In the genomic region with DNA sequence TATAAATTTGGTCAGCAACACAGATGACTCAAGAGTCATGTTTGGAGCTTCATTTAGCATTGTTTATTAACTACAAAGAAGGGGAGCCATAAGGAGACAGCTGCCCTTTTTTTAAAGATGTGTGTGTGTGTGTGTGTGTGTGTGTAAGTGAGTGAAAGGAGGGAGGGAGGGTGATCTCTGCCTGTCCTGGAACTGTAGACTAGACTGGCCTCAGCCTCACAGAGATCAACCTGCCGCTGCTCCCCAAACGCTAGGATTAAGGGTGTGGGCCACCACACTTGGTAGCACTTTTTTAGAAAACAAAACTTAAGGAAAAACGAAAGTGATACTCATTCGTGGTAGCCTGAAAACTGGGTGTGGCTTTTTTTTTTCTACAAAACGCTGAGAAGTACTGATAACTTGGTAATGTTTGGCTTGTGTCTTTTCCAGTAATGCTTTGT, we compare ENCODE assay signal across 9 mouse cellular contexts. TPM values are rescaled to one million over a fixed set of nuclear protein-coding genes. Genes with fewer than 3 reads are reported as not detected.
DNase-seq lines count a peak whose midpoint lies in the region; ATAC-seq and TF ChIP-seq lines count a peak whose summit lies in the region.
"Had no signal": no experiment of that assay in that cellular context is flagged by ENCODE, and none has a peak within 500 bp of the region (broad histone marks: within the 10 kb centered on the region; RNA-seq: fewer than 3 reads in every experiment).

No protein-coding gene starts in this region.

- H3K4me3 ChIP-seq in embryonic facial prominence, embryonic 12.5 days = no peak overlapping the region
- peak overlapping the region; percentile 89 for H3K4me3 ChIP-seq in liver, adult 2 months (ENCODE audit: insufficient read depth, low read depth, low read length)
- peak overlapping the region; percentile 55 for H3K4me3 ChIP-seq in small intestine, adult 2 months (ENCODE audit: low read depth, low read length)

- peak; percentile 55 for DNase-seq in cerebellum, adult 9-10 months
- no peak for DNase-seq in cerebellum, adult 8-10 months
- DNase-seq in CD4-positive, CD25-positive, alpha-beta regulatory T cell, adult 2 months (ENCODE audit: low read depth, low spot score) = peak; percentile 71
- peak; percentile 64 to 66 for DNase-seq in heart, postnatal 36 days
- DNase-seq in liver, adult 2 months (ENCODE audit: extremely low read depth, low read depth, low spot score) = peak; percentile 80
- no peak for DNase-seq in left cerebral cortex, adult 18-20 months (ENCODE audit: low spot score in 2 of 2)

- peaks cover 13% of the 10 kb centered on the region for H3K4me1 ChIP-seq in embryonic facial prominence, embryonic 12.5 days
- peaks cover 8% of the 10 kb centered on the region; the same call in 1 of the 2 replicates for H3K4me1 ChIP-seq in liver, adult 2 months (ENCODE audit: control insufficient read depth, insufficient read depth, low read length)
- H3K4me1 ChIP-seq in small intestine, adult 2 months (ENCODE audit: control insufficient read depth, insufficient read depth, insufficient read length, low read length) = peaks cover 3% of the 10 kb centered on the region; the same call in 1 of the 2 replicates

- no peak for TF ChIP-seq POLR2A in liver, adult 2 months (IDR thresholded peaks at IDR 0.05; ENCODE audit: extremely low read depth, insufficient read depth, low read length)
- TF ChIP-seq POLR2A in small intestine, adult 2 months (IDR thresholded peaks at IDR 0.05; ENCODE audit: low read depth, low read length) = peak; percentile 40; the same call in 1 of the 2 replicates

- intact Hi-C loops in heart, postnatal 36 days (cut with DNase I) = loop anchor here (10.0 kb wide), 1 partner anchor 222 kb away; a partner anchor contains a TSS

- H3K9ac ChIP-seq in embryonic facial prominence, embryonic 12.5 days = no peak overlapping the region
- H3K9ac ChIP-seq in liver, adult 2 months (ENCODE audit: low read depth, low read length) = peak overlapping the region; percentile 79

- H3K27me3 ChIP-seq in embryonic facial prominence, embryonic 12.5 days = no peaks in the 10 kb centered on the region
- no peaks in the 10 kb centered on the region for H3K27me3 ChIP-seq in liver, adult 2 months (ENCODE audit: control insufficient read depth, insufficient read depth, low read length)
- H3K27me3 ChIP-seq in small intestine, adult 2 months (ENCODE audit: control insufficient read depth, insufficient read depth, low read length) = no peaks in the 10 kb centered on the region
- H3K27me3 ChIP-seq: Patski had no signal

- WGBS in embryonic facial prominence, embryonic 12.5 days = 68% methylated on average over 5 of the region's 5 CpGs
- 0% methylated on average over 5 of the region's 5 CpGs for WGBS in liver, adult 2 months
- WGBS in small intestine, adult 2 months = 5% methylated on average over 5 of the region's 5 CpGs

- TF ChIP-seq CTCF in liver, adult 2 months (IDR thresholded peaks at IDR 0.05; ENCODE audit: low read depth, low read length) = no peak
- no peak for TF ChIP-seq CTCF in small intestine, adult 2 months (IDR thresholded peaks at IDR 0.05; ENCODE audit: extremely low read depth, insufficient read length, insufficient replicate concordance, low read depth, low read length)

- no peak overlapping the region for H3K27ac ChIP-seq in embryonic facial prominence, embryonic 12.5 days
- peak overlapping the region; percentile 95 for H3K27ac ChIP-seq in liver, adult 2 months (replicated peaks; ENCODE audit: insufficient read depth, low read depth, low read length)
- peak overlapping the region; percentile 77 for H3K27ac ChIP-seq in small intestine, adult 2 months (ENCODE audit: insufficient read depth, low read depth, low read length)

- H3K4me2 ChIP-seq in embryonic facial prominence, embryonic 12.5 days (replicated peaks) = peak overlapping the region; percentile 1; the same call in 1 of the 2 replicates

- no peaks in the 10 kb centered on the region for H3K9me3 ChIP-seq in embryonic facial prominence, embryonic 12.5 days

- ATAC-seq in embryonic facial prominence, embryonic 12.5 days (ENCODE audit: insufficient number of reproducible peaks, insufficient read depth, low FRiP score, low TSS enrichment) = no peak

- peaks cover 16% of the 10 kb centered on the region for H3K36me3 ChIP-seq in embryonic facial prominence, embryonic 12.5 days
- peaks cover 18% of the 10 kb centered on the region for H3K36me3 ChIP-seq in liver, adult 2 months (ENCODE audit: control insufficient read depth, insufficient read depth, low read length)
- H3K36me3 ChIP-seq in small intestine, adult 2 months (ENCODE audit: control insufficient read depth, insufficient read depth, low read length) = peaks cover 15% of the 10 kb centered on the region

- H3K79me2 ChIP-seq in liver, adult 2 months (ENCODE audit: control insufficient read depth, insufficient read depth, low read length) = peaks cover 12% of the 10 kb centered on the region; the same call in 1 of the 2 replicates

RNA-seq across cellular contexts. Expression of a gene that starts 0.9 kb away (rescaled TPM):
- polyA plus RNA-seq in embryonic facial prominence, embryonic 12.5 days (2016; fragmentation: Nextera tagmentation; extraction: Ambion mirVana) = 43.1 and 49.0 TPM in 2 replicates
- 10 to 100 TPM; 87.5 to 87.7 TPM for total RNA-seq in heart, postnatal 36 days (2021)
- 26.4 and 32.6 TPM in 2 replicates for total RNA-seq in liver, adult 2 months (2014; rRNA removed)
- 19.9 and 25.7 TPM in 2 replicates for polyA plus RNA-seq in liver, adult 2 months (2012; rRNA removed)
- 7.5 and 11.9 TPM in 2 replicates for polyA plus RNA-seq in small intestine, adult 2 months (2012; rRNA removed)
- total RNA-seq in left cerebral cortex, adult 18-20 months (2021) = 10 to 100 TPM; 25.2 to 32.5 TPM

RNA-seq across cellular contexts. Expression of a gene that starts 2.0 kb away (rescaled TPM):
- 115 and 124 TPM in 2 replicates for polyA plus RNA-seq in embryonic facial prominence, embryonic 12.5 days (2016; fragmentation: Nextera tagmentation; extraction: Ambion mirVana)
- total RNA-seq in heart, postnatal 36 days (2021) = 10 to 100 TPM; 46.2 to 52.5 TPM
- 110 and 118 TPM in 2 replicates for total RNA-seq in liver, adult 2 months (2014; rRNA removed)
- polyA plus RNA-seq in liver, adult 2 months (2012; rRNA removed) = 82.6 and 90.2 TPM in 2 replicates
- 48.6 and 104 TPM in 2 replicates for polyA plus RNA-seq in small intestine, adult 2 months (2012; rRNA removed)
- total RNA-seq in left cerebral cortex, adult 18-20 months (2021) = 10 to 100 TPM; 44.4 to 44.6 TPM

Comparison
In these comparisons a context has a peak if more than half of its experiments do, and no peak if none do; other contexts are left out.
1. DNase-seq: peak in cerebellum, adult 9-10 months (single experiment), CD4-positive, CD25-positive, alpha-beta regulatory T cell, adult 2 months (single experiment), heart, postnatal 36 days (2 of 2) and liver, adult 2 months (single experiment); none in cerebellum, adult 8-10 months (single experiment) and left cerebral cortex, adult 18-20 months (0 of 2).